Mouse (Mus musculus): ENCODE data around the gene Fryl. TPM values are rescaled to one million over a fixed set of nuclear protein-coding genes. Genes with fewer than 3 reads are reported as not detected.

Fryl gene
- 64.6 and 89.4 TPM in 2 replicates for polyA plus RNA-seq (2012)

DNA sequence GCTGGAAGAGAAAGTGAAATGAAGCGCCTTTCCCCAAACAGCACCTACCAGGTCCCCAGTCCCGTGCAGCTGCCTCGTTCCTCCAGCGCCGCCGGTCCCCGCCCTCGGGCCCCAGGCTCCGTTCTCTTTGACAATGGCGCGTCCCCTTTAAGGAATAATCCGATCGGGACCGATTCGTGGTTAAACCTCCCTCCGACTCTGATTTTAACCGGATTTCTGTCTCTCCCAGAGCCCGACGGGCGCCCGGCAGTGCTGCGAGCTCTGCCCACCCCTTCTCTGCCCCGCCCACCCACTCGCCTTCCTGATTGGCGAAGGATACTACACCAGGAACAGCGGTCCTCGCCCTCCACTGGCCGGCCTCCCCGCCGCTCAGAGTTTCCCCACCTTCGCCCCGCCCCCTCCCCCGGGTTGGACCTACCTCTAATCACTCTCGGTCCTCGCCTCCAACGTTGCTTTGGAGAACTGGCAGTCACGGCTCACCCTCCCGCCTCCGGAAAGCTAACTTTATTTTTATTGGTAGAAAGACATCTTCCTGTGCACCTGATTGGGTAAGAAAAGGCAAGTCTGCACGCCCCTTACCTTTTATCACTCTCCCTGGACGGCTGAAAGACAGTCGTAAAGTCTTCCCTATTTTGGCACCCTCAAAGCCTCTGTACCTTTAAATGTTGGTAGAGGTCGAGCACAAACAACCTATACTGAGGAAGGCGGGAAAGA is at the start of gene Fryl:
Gene Fryl (minus strand): TSS at position 268 of the 714 bp plus-strand sequence.

DNA sequence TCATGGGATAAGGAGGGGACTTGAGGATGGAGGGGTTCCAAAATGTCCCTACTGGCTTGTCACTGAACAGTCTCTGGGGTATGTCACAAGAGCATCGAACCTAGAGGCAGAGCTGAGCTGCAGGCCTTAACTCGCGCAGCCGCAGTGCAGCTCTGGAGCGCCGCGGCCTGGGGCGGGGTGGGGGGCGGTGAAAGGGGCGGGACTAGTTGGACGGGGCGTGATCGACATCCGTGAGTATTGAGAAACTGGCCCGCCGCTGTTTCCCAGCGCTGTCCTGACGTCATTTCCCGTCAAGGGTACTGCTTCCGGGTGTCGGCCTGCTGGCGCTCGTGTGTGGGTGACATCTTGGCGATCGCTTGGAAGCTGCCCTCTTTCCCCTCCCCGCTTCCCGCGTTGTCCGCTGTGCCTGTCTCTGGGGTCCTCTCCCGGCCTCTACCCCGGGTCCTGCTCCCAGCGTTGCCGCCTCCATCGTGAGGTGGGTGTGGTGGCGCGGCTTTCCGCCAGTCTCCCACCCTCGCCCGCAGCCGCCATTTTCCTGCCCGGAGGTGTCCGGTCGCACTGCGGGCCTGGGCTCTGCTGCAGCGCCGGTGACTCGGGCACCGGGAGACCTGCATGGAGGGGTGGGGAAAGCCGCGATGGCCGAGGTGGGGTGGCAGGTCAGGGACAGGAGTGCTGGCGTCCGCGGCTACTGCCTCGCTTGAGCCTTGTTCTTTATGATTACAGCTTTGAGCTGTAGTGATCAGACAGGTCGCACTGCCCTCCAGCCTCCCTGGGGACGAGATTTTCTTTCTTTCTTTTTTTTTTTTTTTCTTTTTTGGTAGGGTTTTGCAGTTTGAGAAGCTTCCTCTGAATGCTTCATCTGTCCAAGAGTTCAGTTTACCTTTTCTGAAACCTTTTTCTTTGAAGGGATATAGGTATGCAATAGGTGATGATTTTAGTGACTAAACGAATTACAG is 36.4 kb upstream of the Fryl start, which contains the start of gene Ociad1:
Gene Ociad1 (plus strand): TSS at position 283 of the 956 bp plus-strand sequence.

DNA sequence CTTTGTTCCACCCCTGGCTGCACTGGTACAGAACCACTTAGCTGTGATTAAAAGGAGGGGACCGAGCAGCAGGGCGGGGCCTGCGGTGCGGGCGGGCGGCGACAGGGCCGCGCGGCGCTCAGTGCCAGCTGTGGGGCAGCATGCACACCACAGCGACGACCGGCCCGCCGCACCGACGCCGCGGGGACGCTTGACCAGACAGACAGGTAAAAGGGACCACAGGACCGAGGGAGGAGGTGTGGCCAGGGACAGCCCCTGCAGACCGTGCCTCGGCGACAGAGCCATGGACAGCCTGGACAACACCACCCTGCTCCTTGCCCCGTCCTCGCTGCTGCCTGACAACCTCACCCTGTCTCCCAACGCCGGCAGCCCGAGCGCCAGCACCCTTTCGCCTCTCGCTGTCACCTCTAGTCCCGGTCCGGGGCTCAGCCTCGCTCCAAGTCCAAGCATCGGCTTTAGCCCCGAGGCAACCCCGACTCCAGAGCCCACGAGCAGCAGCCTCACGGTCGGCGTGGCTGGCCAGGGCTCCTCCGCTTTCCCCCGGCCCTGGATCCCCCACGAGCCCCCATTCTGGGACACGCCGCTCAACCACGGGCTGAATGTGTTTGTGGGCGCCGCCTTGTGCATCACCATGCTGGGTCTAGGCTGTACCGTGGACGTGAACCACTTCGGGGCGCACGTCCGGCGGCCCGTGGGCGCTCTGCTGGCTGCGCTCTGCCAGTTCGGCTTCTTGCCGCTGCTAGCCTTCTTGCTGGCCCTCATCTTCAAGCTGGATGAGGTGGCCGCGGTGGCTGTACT is 249.4 kb downstream of the Fryl start, which contains the start of gene Slc10a4:
Gene Slc10a4 (plus strand): TSS at position 100 of the 798 bp plus-strand sequence.

DNA sequence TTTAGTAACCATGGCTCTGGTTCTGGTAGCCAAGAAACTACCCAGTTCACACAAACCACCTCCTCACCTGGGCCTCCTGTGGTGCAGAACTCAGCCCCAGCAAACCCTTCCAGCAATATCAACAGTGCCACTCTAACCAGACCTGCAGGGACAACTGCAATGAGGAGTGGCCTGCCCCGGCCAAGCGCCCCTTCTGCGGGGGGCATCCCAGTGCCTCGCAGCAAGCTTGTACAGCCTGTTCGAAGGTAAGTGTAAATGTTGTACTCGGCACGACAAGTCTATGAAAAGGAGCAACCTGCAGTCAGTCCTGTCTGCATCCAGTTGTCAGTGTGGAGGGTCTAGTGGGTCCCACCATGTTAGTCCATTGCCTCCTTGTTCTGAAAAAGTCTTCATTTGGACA is 281.8 kb downstream of the Fryl start, which contains the start of gene Gm10135:
Gene Gm10135 (minus strand): TSS at position 101 of the 400 bp plus-strand sequence.

Other genes with a start within 250 kb of the Fryl start
- gene Slc10a4, start 249.7 kb downstream of the Fryl start, polyA plus RNA-seq (2012): 0.05 TPM in 1 of 2 replicates, not detected in the other
- 101 TPM in 2 replicates for gene Ociad1, start 36.2 kb upstream of the Fryl start, polyA plus RNA-seq (2012)
- gene Ociad2, start 84.4 kb upstream of the Fryl start, polyA plus RNA-seq (2012): 0.82 and 1.2 TPM in 2 replicates
- not detected in 2 replicates for gene Cwh43, start 149.5 kb upstream of the Fryl start, polyA plus RNA-seq (2012)
- 4.7 and 5.3 TPM in 2 replicates for gene Dcun1d4, start 224.4 kb upstream of the Fryl start, polyA plus RNA-seq (2012)

Data from megakaryocyte-erythroid progenitor cell, adult 5 weeks (primary cell).